Mouse (Mus musculus) lung, embryonic 14.5 days (tissue): Measurements from ENCODE around the gene Slc13a2. TPM values are rescaled to one million over a fixed set of nuclear protein-coding genes. Genes with fewer than 3 reads are reported as not detected.

Experiments used
- ATAC-seq: fragments of 200-750 bp; cut with Nextera tagmentation; 2 replicates; pipeline ENCODE4 v1.8.0; 2017; ENCODE audit warnings: mild to moderate bottlenecking, moderate TSS enrichment, moderate library complexity; ENCODE audit not compliant: insufficient read depth
- DNase-seq: peaks from one replicate; pipeline ENCODE4 v3.0.0-alpha.2; 2015
- H3K27ac ChIP-seq: fragments of 300-500 bp; sonication (generic); 2 replicates; pipeline ENCODE4 v1.5.1; 2014; ENCODE audit warnings: low read depth, mild to moderate bottlenecking, moderate library complexity
- H3K27me3 ChIP-seq: fragments of 300-500 bp; sonication (generic); 2 replicates; pipeline ENCODE4 v1.6.1; 2014; ENCODE audit warnings: low read length, control low read depth; ENCODE audit not compliant: insufficient read depth
- H3K36me3 ChIP-seq: fragments of 300-500 bp; sonication (generic); 2 replicates; pipeline ENCODE4 v1.6.1; 2014; ENCODE audit warnings: control low read depth; ENCODE audit not compliant: insufficient read depth
- H3K4me1 ChIP-seq: fragments of 300-500 bp; sonication (generic); 2 replicates; pipeline ENCODE4 v1.6.1; 2014; ENCODE audit warnings: antibody characterized with exemption, control low read depth; ENCODE audit not compliant: insufficient read depth
- H3K4me2 ChIP-seq: fragments of 300-500 bp; sonication (generic); 2 replicates; pipeline ENCODE4 v1.6.1; 2014; ENCODE audit warnings: mild to moderate bottlenecking
- H3K4me3 ChIP-seq: fragments of 300-500 bp; sonication (generic); 2 replicates; pipeline ENCODE4 v1.5.1; 2014; ENCODE audit warnings: low read depth, low read length
- H3K9ac ChIP-seq: fragments of 300-500 bp; sonication (generic); 2 replicates; pipeline ENCODE4 v1.6.1; 2014
- H3K9me3 ChIP-seq: fragments of 300-500 bp; sonication (generic); 2 replicates; pipeline ENCODE4 v1.6.1; 2016; ENCODE audit warnings: low read depth, low read length, control low read depth
- CTCF ChIP-seq: IDR thresholded peaks from 2 replicates; pipeline ENCODE4 v1.5.1; 2016; ENCODE audit warnings: antibody characterized with exemption, low read depth
- WGBS: fragments of 180-500 bp; shearing (Covaris S2); extraction: QIAGEN DNeasy Blood & Tissue Kit; methylation state at CpG from one replicate; pipeline ENCODE4 v1.1.7; 2014; 5-methylcytosine and 5-hydroxymethylcytosine counted together
- polyA plus RNA-seq: library from polyadenylated mRNA; unstranded; fragments of >200 nt; fragmentation: Nextera tagmentation; extraction: Ambion mirVana; gene quantifications from 2 replicates; pipeline ENCODE4 v1.2.1, GENCODE M21; 2014

Slc13a2 gene
- polyA plus RNA-seq, 1 experiment from 2014 or later: not detected

GRCm38 (mm10) chr11:78411606-78412323, 10.3 kb downstream of the Slc13a2 start:
- H3K36me3 ChIP-seq: no peaks in the 10 kb centered on the region
- 74% methylated on average over 11 of the region's 11 CpGs for WGBS
- H3K9me3 ChIP-seq: no peaks in the 10 kb centered on the region
- H3K27me3 ChIP-seq: no peaks in the 10 kb centered on the region
- no peak overlapping the region for H3K9ac ChIP-seq
- no peak overlapping the region for H3K4me3 ChIP-seq
- no peaks in the 10 kb centered on the region for H3K4me1 ChIP-seq
- H3K27ac ChIP-seq: no peak overlapping the region
- DNase-seq (no peak), ATAC-seq (no peak)
- TF ChIP-seq CTCF: no peak
- H3K4me2 ChIP-seq: no peak overlapping the region

GRCm38 (mm10) chr11:78408256-78409240, 13.5 kb downstream of the Slc13a2 start:
- no peak overlapping the region for H3K4me2 ChIP-seq
- no peaks in the 10 kb centered on the region for H3K36me3 ChIP-seq
- H3K9ac ChIP-seq: no peak overlapping the region
- no peaks in the 10 kb centered on the region for H3K27me3 ChIP-seq
- H3K4me1 ChIP-seq: no peaks in the 10 kb centered on the region
- no peak overlapping the region for H3K4me3 ChIP-seq
- peak; percentile 49; the same call in 1 of the 2 replicates for ATAC-seq
- no peaks in the 10 kb centered on the region for H3K9me3 ChIP-seq
- peak; percentile 22 for DNase-seq
- 43% methylated on average over 9 of the region's 9 CpGs for WGBS
- TF ChIP-seq CTCF: no peak
- peak overlapping the region; percentile 0; the same call in 1 of the 2 replicates for H3K27ac ChIP-seq

DNA sequence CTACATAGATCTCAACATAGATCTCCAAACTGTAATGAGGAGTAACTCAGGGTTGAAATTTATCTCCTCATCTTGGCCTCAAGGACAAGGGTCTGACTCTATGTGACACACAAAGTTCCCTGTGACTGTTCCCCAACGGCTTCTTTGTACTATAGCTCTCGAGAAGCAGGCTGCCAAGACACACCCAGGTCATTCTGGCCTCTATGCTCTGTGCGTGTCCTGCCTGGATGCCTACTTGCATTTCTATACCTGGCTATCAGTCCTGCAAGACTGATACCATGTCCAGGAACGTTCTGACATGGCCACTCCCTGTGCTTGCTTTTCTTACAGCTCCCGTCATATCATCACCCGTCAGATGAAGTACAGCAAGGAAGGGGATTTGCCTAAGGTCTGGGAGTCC, 20.0 kb downstream of the Slc13a2 start:
- DNase-seq: no peak
- Histone ChIP-seq H3K4me3 (no peak overlapping the region), H3K36me3 (no peaks in the 10 kb centered on the region), H3K4me2 (no peak overlapping the region), H3K9me3 (no peaks in the 10 kb centered on the region), H3K27me3 (no peaks in the 10 kb centered on the region), H3K4me1 (no peaks in the 10 kb centered on the region), H3K27ac (no peak overlapping the region), H3K9ac (no peak overlapping the region)
- no peak for ATAC-seq
- no peak for TF ChIP-seq CTCF
- WGBS: 66% methylated on average over 6 of the region's 6 CpGs

DNA sequence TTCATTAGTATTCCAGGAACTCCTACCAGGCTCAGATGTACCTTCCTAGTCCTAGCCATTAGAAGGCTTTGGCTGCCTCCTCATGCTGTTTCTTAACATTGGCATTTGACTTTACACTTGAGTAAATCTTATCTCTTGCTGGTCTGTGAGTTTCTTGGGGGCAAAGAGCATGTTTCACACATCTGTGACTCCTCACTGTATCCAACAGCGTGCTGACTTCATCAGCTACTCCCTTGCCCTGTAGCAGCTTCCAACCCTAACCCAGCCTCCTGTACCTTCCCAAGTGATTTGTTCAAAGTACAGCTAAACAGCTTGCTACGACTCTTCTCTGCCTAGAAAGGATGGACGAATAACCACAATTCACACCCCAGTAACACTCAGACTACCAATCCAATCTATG, 20.5 kb downstream of the Slc13a2 start:
- 65% methylated on average over 3 of the region's 3 CpGs for WGBS

GRCm38 (mm10) chr11:78400936-78401335, 21.1 kb downstream of the Slc13a2 start:
- ATAC-seq (no peak), DNase-seq (no peak)
- no peaks in the 10 kb centered on the region for H3K36me3 ChIP-seq
- no peaks in the 10 kb centered on the region for H3K9me3 ChIP-seq
- no peak overlapping the region for H3K4me2 ChIP-seq
- H3K9ac ChIP-seq: no peak overlapping the region
- H3K4me1 ChIP-seq: no peaks in the 10 kb centered on the region
- H3K27me3 ChIP-seq: no peaks in the 10 kb centered on the region
- TF ChIP-seq CTCF: no peak
- no peak overlapping the region for H3K4me3 ChIP-seq
- H3K27ac ChIP-seq: no peak overlapping the region
- WGBS: 55% methylated on average over 3 of the region's 3 CpGs

More for the DNA sequence above, 20.5 kb downstream of the Slc13a2 start:
- no peaks in the 10 kb centered on the region for H3K27me3 ChIP-seq
- DNase-seq: no peak
- H3K4me3 ChIP-seq: no peak overlapping the region
- no peak overlapping the region for H3K4me2 ChIP-seq
- H3K4me1 ChIP-seq: no peaks in the 10 kb centered on the region
- no peak for ATAC-seq
- H3K36me3 ChIP-seq: no peaks in the 10 kb centered on the region
- H3K9me3 ChIP-seq: no peaks in the 10 kb centered on the region
- H3K9ac ChIP-seq: no peak overlapping the region
- no peak overlapping the region for H3K27ac ChIP-seq
- TF ChIP-seq CTCF: no peak

- Histone ChIP-seq H3K27ac (no peak overlapping the region), H3K27me3 (no peaks in the 10 kb centered on the region), H3K36me3 (no peaks in the 10 kb centered on the region), H3K9me3 (no peaks in the 10 kb centered on the region), H3K9ac (no peak overlapping the region), H3K4me1 (no peaks in the 10 kb centered on the region), H3K4me3 (no peak overlapping the region), H3K4me2 (no peak overlapping the region)
- ATAC-seq (no peak), DNase-seq (peak; percentile 90)
- WGBS: 8% methylated on average over 8 of the region's 8 CpGs
- TF ChIP-seq CTCF: peak; percentile 96
Observed at GRCm38 (mm10) chr11:78399680-78400079, 22.3 kb downstream of the Slc13a2 start.

GRCm38 (mm10) chr11:78398212-78398611, 23.8 kb downstream of the Slc13a2 start:
- no peak overlapping the region for H3K4me2 ChIP-seq
- no peaks in the 10 kb centered on the region for H3K27me3 ChIP-seq
- no peak overlapping the region for H3K27ac ChIP-seq
- no peak for ATAC-seq
- no peaks in the 10 kb centered on the region for H3K36me3 ChIP-seq
- H3K4me3 ChIP-seq: no peak overlapping the region
- WGBS: 79% methylated on average over 6 of the region's 6 CpGs
- no peak overlapping the region for H3K9ac ChIP-seq
- no peaks in the 10 kb centered on the region for H3K9me3 ChIP-seq
- no peak for TF ChIP-seq CTCF
- DNase-seq: no peak
- no peaks in the 10 kb centered on the region for H3K4me1 ChIP-seq
